In genomic region chr8:108496101-108496500, GRCm38 (mm10) we compare ENCODE assay signal across 18 mouse cellular contexts.
DNase-seq lines count a peak whose midpoint lies in the region; ATAC-seq and TF ChIP-seq lines count a peak whose summit lies in the region.
"Had no signal": no experiment of that assay in that cellular context is flagged by ENCODE, and none has a peak within 500 bp of the region (broad histone marks: within the 10 kb centered on the region; RNA-seq: fewer than 3 reads in every experiment).

No protein-coding gene starts in this region.

- DNase-seq in hindbrain, embryonic 10.5 days (ENCODE audit: low spot score), result no peak
- DNase-seq in stomach, postnatal 0 days (ENCODE audit: low spot score), result no peak
- peak; percentile 21 for DNase-seq in hindbrain, postnatal 0 days (ENCODE audit: low spot score)
- DNase-seq in urinary bladder, postnatal 36 days (ENCODE audit: low spot score in 2 of 2), result no peak
- DNase-seq: adrenal gland, postnatal 14 days; cerebellum, adult 9-10 months; gastrocnemius, adult 2 months; heart, adult 2 months; thymus, postnatal 25 days had no signal

- peaks cover 19% of the 10 kb centered on the region for H3K4me1 ChIP-seq in hindbrain, embryonic 13.5 days (replicated peaks)
- H3K4me1 ChIP-seq in hindbrain, embryonic 10.5 days (replicated peaks), result peaks cover 6% of the 10 kb centered on the region; the same call in 1 of the 2 replicates
- peaks cover 4% of the 10 kb centered on the region; the same call in 1 of the 2 replicates for H3K4me1 ChIP-seq in stomach, embryonic 16.5 days (ENCODE audit: control insufficient read depth, insufficient read depth, low read length)
- H3K4me1 ChIP-seq in stomach, postnatal 0 days (replicated peaks; ENCODE audit: control insufficient read depth, insufficient read depth), result no peaks in the 10 kb centered on the region
- H3K4me1 ChIP-seq in hindbrain, postnatal 0 days (ENCODE audit: insufficient read depth, low read length), result no peaks in the 10 kb centered on the region
- peaks cover 21% of the 10 kb centered on the region; the same call in 1 of the 2 replicates for H3K4me1 ChIP-seq in neural tube, embryonic 15.5 days

- no peak overlapping the region for H3K4me2 ChIP-seq in hindbrain, embryonic 13.5 days
- no peak overlapping the region for H3K4me2 ChIP-seq in stomach, embryonic 16.5 days (ENCODE audit: low read depth, low read length)
- no peak overlapping the region for H3K4me2 ChIP-seq in stomach, postnatal 0 days (replicated peaks; ENCODE audit: low read depth)
- H3K4me2 ChIP-seq in hindbrain, postnatal 0 days (ENCODE audit: low read depth, low read length), result no peak overlapping the region
- no peak overlapping the region for H3K4me2 ChIP-seq in neural tube, embryonic 15.5 days
- H3K4me2 ChIP-seq: embryonic facial prominence, embryonic 12.5 days; limb, embryonic 15.5 days had no signal

- 0 out of 2 replicates have a peak overlapping the region, but pooled peaks have one; percentile 35 for H3K9ac ChIP-seq in hindbrain, embryonic 13.5 days
- no peak overlapping the region for H3K9ac ChIP-seq in stomach, embryonic 16.5 days (ENCODE audit: low read length)
- H3K9ac ChIP-seq in stomach, postnatal 0 days (ENCODE audit: low read length), result no peak overlapping the region
- no peak overlapping the region for H3K9ac ChIP-seq in hindbrain, postnatal 0 days (replicated peaks; ENCODE audit: low read length)
- H3K9ac ChIP-seq in neural tube, embryonic 15.5 days (replicated peaks), result no peak overlapping the region
- H3K9ac ChIP-seq: embryonic facial prominence, embryonic 12.5 days; limb, embryonic 15.5 days had no signal

- peaks cover 48% of the 10 kb centered on the region for H3K27me3 ChIP-seq in hindbrain, embryonic 13.5 days
- H3K27me3 ChIP-seq in hindbrain, embryonic 10.5 days (ENCODE audit: insufficient read depth, poor library complexity, severe bottlenecking), result peaks cover 10% of the 10 kb centered on the region; the same call in 1 of the 2 replicates
- H3K27me3 ChIP-seq in stomach, embryonic 16.5 days (ENCODE audit: control insufficient read depth, insufficient read depth, low read length), result no peaks in the 10 kb centered on the region; the same call in 1 of the 2 replicates
- no peaks in the 10 kb centered on the region for H3K27me3 ChIP-seq in stomach, postnatal 0 days (ENCODE audit: control insufficient read depth, insufficient read depth, low read length)
- no peaks in the 10 kb centered on the region for H3K27me3 ChIP-seq in hindbrain, postnatal 0 days (ENCODE audit: insufficient read depth, low read length)
- H3K27me3 ChIP-seq in neural tube, embryonic 15.5 days (replicated peaks), result no peaks in the 10 kb centered on the region
- H3K27me3 ChIP-seq: embryonic facial prominence, embryonic 12.5 days; limb, embryonic 15.5 days; Patski had no signal

- no peak for TF ChIP-seq EP300 in stomach, postnatal 0 days (optimal IDR thresholded peaks at IDR 0.05)

- 72% methylated on average over 12 of the region's 12 CpGs for WGBS in hindbrain, embryonic 13.5 days
- 86% methylated on average over 12 of the region's 12 CpGs for WGBS in hindbrain, embryonic 10.5 days
- 41% methylated on average over 12 of the region's 12 CpGs for whole genome bisulfite sequencing in stomach, embryonic 16.5 days
- WGBS in stomach, postnatal 0 days, result 39% methylated on average over 12 of the region's 12 CpGs
- WGBS in hindbrain, postnatal 0 days, result 63% methylated on average over 12 of the region's 12 CpGs
- WGBS in neural tube, embryonic 15.5 days, result 64% methylated on average over 12 of the region's 12 CpGs

- peak overlapping the region; percentile 70 for H3K27ac ChIP-seq in hindbrain, embryonic 13.5 days
- no peak overlapping the region for H3K27ac ChIP-seq in hindbrain, embryonic 10.5 days
- 0 out of 2 replicates have a peak overlapping the region, but pooled peaks have one; percentile 9 for H3K27ac ChIP-seq in stomach, embryonic 16.5 days (ENCODE audit: low read length)
- no peak overlapping the region for H3K27ac ChIP-seq in stomach, postnatal 0 days (replicated peaks)
- no peak overlapping the region for H3K27ac ChIP-seq in hindbrain, postnatal 0 days
- H3K27ac ChIP-seq in neural tube, embryonic 15.5 days (replicated peaks), result peak overlapping the region; percentile 60
- H3K27ac ChIP-seq: embryonic facial prominence, embryonic 12.5 days; gastrocnemius, adult 2 months; heart, adult 2 months had no signal

- no peak for ATAC-seq in hindbrain, embryonic 13.5 days (ENCODE audit: low FRiP score)
- no peak for ATAC-seq in stomach, embryonic 16.5 days (ENCODE audit: insufficient read depth, low FRiP score)
- ATAC-seq in stomach, postnatal 0 days (ENCODE audit: low FRiP score, low TSS enrichment), result no peak
- ATAC-seq in hindbrain, postnatal 0 days, result no peak
- no peak for ATAC-seq in neural tube, embryonic 15.5 days (ENCODE audit: low FRiP score)
- ATAC-seq in cerebellum, adult (ENCODE audit: insufficient number of reproducible peaks, low FRiP score, low TSS enrichment), result no peak
- ATAC-seq: activated CD4-positive, CD25-positive, alpha-beta regulatory T cell, adult 4 months; Patski had no signal

- H3K4me3 ChIP-seq in hindbrain, embryonic 13.5 days, result no peak overlapping the region
- H3K4me3 ChIP-seq in hindbrain, embryonic 10.5 days, result no peak overlapping the region
- H3K4me3 ChIP-seq in stomach, embryonic 16.5 days (replicated peaks; ENCODE audit: low read length), result no peak overlapping the region
- H3K4me3 ChIP-seq in stomach, postnatal 0 days (ENCODE audit: low read depth, low read length), result no peak overlapping the region
- no peak overlapping the region for H3K4me3 ChIP-seq in hindbrain, postnatal 0 days (ENCODE audit: low read length)
- H3K4me3 ChIP-seq in neural tube, embryonic 15.5 days (replicated peaks), result no peak overlapping the region
- H3K4me3 ChIP-seq: embryonic facial prominence, embryonic 12.5 days; gastrocnemius, adult 2 months; heart, adult 2 months; limb, embryonic 15.5 days; myocyte had no signal

- H3K36me3 ChIP-seq in hindbrain, embryonic 13.5 days, result no peaks in the 10 kb centered on the region
- H3K36me3 ChIP-seq in hindbrain, embryonic 10.5 days, result no peaks in the 10 kb centered on the region
- no peaks in the 10 kb centered on the region for H3K36me3 ChIP-seq in stomach, embryonic 16.5 days (ENCODE audit: control insufficient read depth, insufficient read depth, low read length)
- no peaks in the 10 kb centered on the region for H3K36me3 ChIP-seq in stomach, postnatal 0 days (ENCODE audit: control insufficient read depth, insufficient read depth, low read length)
- no peaks in the 10 kb centered on the region for H3K36me3 ChIP-seq in hindbrain, postnatal 0 days (ENCODE audit: insufficient read depth, low read length)
- no peaks in the 10 kb centered on the region for H3K36me3 ChIP-seq in neural tube, embryonic 15.5 days
- H3K36me3 ChIP-seq: embryonic facial prominence, embryonic 12.5 days; limb, embryonic 15.5 days had no signal

- no peaks in the 10 kb centered on the region for H3K9me3 ChIP-seq in hindbrain, embryonic 13.5 days
- no peaks in the 10 kb centered on the region for H3K9me3 ChIP-seq in hindbrain, embryonic 10.5 days
- H3K9me3 ChIP-seq in stomach, embryonic 16.5 days (replicated peaks; ENCODE audit: control insufficient read depth, low read length), result no peaks in the 10 kb centered on the region
- no peaks in the 10 kb centered on the region for H3K9me3 ChIP-seq in stomach, postnatal 0 days (ENCODE audit: control insufficient read depth, low read length)
- no peaks in the 10 kb centered on the region for H3K9me3 ChIP-seq in hindbrain, postnatal 0 days (ENCODE audit: low read length)
- H3K9me3 ChIP-seq in neural tube, embryonic 15.5 days (replicated peaks), result no peaks in the 10 kb centered on the region
- H3K9me3 ChIP-seq: embryonic facial prominence, embryonic 12.5 days; limb, embryonic 15.5 days had no signal

- no peak for TF ChIP-seq CTCF in stomach, postnatal 0 days (IDR thresholded peaks at IDR 0.05; ENCODE audit: low read depth)
- TF ChIP-seq CTCF in hindbrain, postnatal 0 days (IDR thresholded peaks at IDR 0.05; ENCODE audit: low read depth), result no peak

Comparison
In these comparisons a context has a peak if more than half of its experiments do, and no peak if none do; other contexts are left out.
1. H3K27ac ChIP-seq: peak in hindbrain, embryonic 13.5 days (single experiment), stomach, embryonic 16.5 days (single experiment) and neural tube, embryonic 15.5 days (single experiment); none in hindbrain, embryonic 10.5 days (single experiment), stomach, postnatal 0 days (single experiment) and hindbrain, postnatal 0 days (single experiment).